Mouse (Mus musculus) lung, embryonic 15.5 days (tissue): Measurements from ENCODE around the gene Zbtb48. TPM values are rescaled to one million over a fixed set of nuclear protein-coding genes. Genes with fewer than 3 reads are reported as not detected.
A peak's percentile ranks its signal among the peaks of the same experiment; 100 is the strongest.

ENCODE experiments used
- ATAC-seq: fragments of 200-750 bp; cut with Nextera tagmentation; 2 replicates; pipeline ENCODE4 v1.8.0; 2017; ENCODE audit warnings: moderate number of reproducible peaks, borderline replicate concordance; ENCODE audit not compliant: low FRiP score, low TSS enrichment; ENCODE audit errors: extremely low read depth
- H3K27ac ChIP-seq: fragments of 300-500 bp; sonication (generic); 2 replicates; pipeline ENCODE4 v1.5.1; 2015; ENCODE audit warnings: moderate library complexity, mild to moderate bottlenecking, inconsistent platforms
- H3K27me3 ChIP-seq: fragments of 300-500 bp; sonication (generic); 2 replicates; pipeline ENCODE4 v1.6.1; 2015; ENCODE audit warnings: inconsistent platforms
- H3K36me3 ChIP-seq: fragments of 300-500 bp; sonication (generic); 2 replicates; pipeline ENCODE4 v1.6.1; 2015; ENCODE audit warnings: inconsistent platforms
- H3K4me1 ChIP-seq: fragments of 300-500 bp; sonication (generic); 2 replicates; pipeline ENCODE4 v1.6.1; 2015; ENCODE audit warnings: inconsistent platforms
- H3K4me2 ChIP-seq: fragments of 300-500 bp; sonication (generic); 2 replicates; pipeline ENCODE4 v1.6.1; 2015; ENCODE audit warnings: inconsistent platforms, mild to moderate bottlenecking, moderate library complexity
- H3K4me3 ChIP-seq: fragments of 300-500 bp; sonication (generic); 2 replicates; pipeline ENCODE4 v1.5.1; 2015; ENCODE audit warnings: mild to moderate bottlenecking, inconsistent platforms
- H3K9ac ChIP-seq: fragments of 300-500 bp; sonication (generic); 2 replicates; pipeline ENCODE4 v1.6.1; 2015; ENCODE audit warnings: inconsistent platforms
- H3K9me3 ChIP-seq: fragments of 300-500 bp; sonication (generic); 2 replicates; pipeline ENCODE4 v1.6.1; 2016; ENCODE audit warnings: inconsistent platforms
- WGBS: fragments of 180-500 bp; shearing (Covaris S2); methylation state at CpG from one replicate; pipeline ENCODE4 v1.1.7; 2015; 5-methylcytosine and 5-hydroxymethylcytosine counted together
- polyA plus RNA-seq: library from polyadenylated mRNA; unstranded; fragments of >200 nt; fragmentation: Nextera tagmentation; extraction: Ambion mirVana; gene quantifications from 2 replicates; pipeline ENCODE4 v1.2.1, GENCODE M21; 2015

Gene Zbtb48
- polyA plus RNA-seq, 1 experiment from 2014 or later, result 19.0 TPM

- Histone ChIP-seq H3K9ac (peak overlapping the region; percentile 54), H3K9me3 (no peaks in the 10 kb centered on the region), H3K4me3 (peak overlapping the region; percentile 61), H3K4me1 (peaks cover 51% of the 10 kb centered on the region), H3K27ac (peak overlapping the region; percentile 95), H3K36me3 (peaks cover 18% of the 10 kb centered on the region), H3K27me3 (no peaks in the 10 kb centered on the region), H3K4me2 (peak overlapping the region; percentile 99)
- 1% methylated on average over 111 of the region's 115 CpGs for WGBS
- peak; percentile 82 for ATAC-seq
Measured at GRCm38 (mm10) chr4:152009076-152010051, 18.1 kb downstream of the Zbtb48 start.

- WGBS, result under 1% methylated on average over 45 of the region's 45 CpGs
- ATAC-seq, result peak; percentile 92
- Histone ChIP-seq H3K36me3 (peaks cover 12% of the 10 kb centered on the region; the same call in 1 of the 2 replicates), H3K27me3 (no peaks in the 10 kb centered on the region), H3K9me3 (no peaks in the 10 kb centered on the region), H3K4me3 (peak within 1 kb of the TSS; percentile 61), H3K4me2 (peak within 1 kb of the TSS; percentile 99), H3K4me1 (peaks cover 51% of the 10 kb centered on the region), H3K9ac (peak within 1 kb of the TSS; percentile 54), H3K27ac (peak within 1 kb of the TSS; percentile 95)
Measured at GRCm38 (mm10) chr4:152008622-152009075, 18.8 kb downstream of the Zbtb48 start, which contains the start of gene Klhl21. TSS of gene Klhl21 (plus strand) at chr4:152008803.

- peak overlapping the region; percentile 95 for H3K27ac ChIP-seq
- H3K36me3 ChIP-seq, result peaks cover 11% of the 10 kb centered on the region; the same call in 1 of the 2 replicates
- no peaks in the 10 kb centered on the region for H3K27me3 ChIP-seq
- peaks cover 51% of the 10 kb centered on the region for H3K4me1 ChIP-seq
- H3K9me3 ChIP-seq, result no peaks in the 10 kb centered on the region
- 2% methylated on average over 14 of the region's 14 CpGs for WGBS
- peak overlapping the region; percentile 99 for H3K4me2 ChIP-seq
- H3K4me3 ChIP-seq, result peak overlapping the region; percentile 61
- peak overlapping the region; percentile 54 for H3K9ac ChIP-seq
- no peak for ATAC-seq
Measured at GRCm38 (mm10) chr4:152008148-152008500, 19.3 kb downstream of the Zbtb48 start.

GRCm38 (mm10) chr4:152007481-152008147 lies 19.9 kb downstream of the Zbtb48 start:
- peak overlapping the region; percentile 95 for H3K27ac ChIP-seq

GRCm38 (mm10) chr4:152006812-152007211 lies 20.7 kb downstream of the Zbtb48 start:
- H3K4me3 ChIP-seq, result no peak overlapping the region
- H3K27ac ChIP-seq, result peak overlapping the region; percentile 95; the same call in 1 of the 2 replicates
- no peaks in the 10 kb centered on the region for H3K9me3 ChIP-seq
- no peaks in the 10 kb centered on the region for H3K27me3 ChIP-seq
- H3K4me1 ChIP-seq, result peaks cover 45% of the 10 kb centered on the region
- no peak overlapping the region for H3K9ac ChIP-seq
- ATAC-seq, result no peak
- H3K36me3 ChIP-seq, result no peaks in the 10 kb centered on the region
- no peak overlapping the region for H3K4me2 ChIP-seq
- WGBS, result 40% methylated on average over 3 of the region's 3 CpGs

More at GRCm38 (mm10) chr4:152007481-152008147, 19.9 kb downstream of the Zbtb48 start:
- Histone ChIP-seq H3K36me3 (peaks cover 6% of the 10 kb centered on the region; the same call in 1 of the 2 replicates), H3K4me3 (peak overlapping the region; percentile 61), H3K27me3 (no peaks in the 10 kb centered on the region), H3K9ac (peak overlapping the region; percentile 54; the same call in 1 of the 2 replicates), H3K9me3 (no peaks in the 10 kb centered on the region), H3K4me2 (peak overlapping the region; percentile 99), H3K4me1 (peaks cover 51% of the 10 kb centered on the region)
- WGBS, result 7% methylated on average over 8 of the region's 8 CpGs
- ATAC-seq, result no peak

- ATAC-seq, result no peak
- WGBS, result 80% methylated on average over 6 of the region's 6 CpGs
- no peak overlapping the region for H3K27ac ChIP-seq
Measured at GRCm38 (mm10) chr4:152006137-152006536, 21.3 kb downstream of the Zbtb48 start.

GRCm38 (mm10) chr4:152002063-152002462 lies 25.4 kb downstream of the Zbtb48 start:
- no peaks in the 10 kb centered on the region for H3K36me3 ChIP-seq
- peaks cover 17% of the 10 kb centered on the region for H3K4me1 ChIP-seq
- H3K4me2 ChIP-seq, result no peak overlapping the region
- H3K27ac ChIP-seq, result no peak overlapping the region
- H3K27me3 ChIP-seq, result no peaks in the 10 kb centered on the region
- no peak overlapping the region for H3K9ac ChIP-seq
- H3K9me3 ChIP-seq, result no peaks in the 10 kb centered on the region
- no peak for ATAC-seq
- WGBS, result 67% methylated on average over 3 of the region's 3 CpGs
- H3K4me3 ChIP-seq, result no peak overlapping the region

More at GRCm38 (mm10) chr4:152006137-152006536, 21.3 kb downstream of the Zbtb48 start:
- Histone ChIP-seq H3K4me3 (no peak overlapping the region), H3K36me3 (no peaks in the 10 kb centered on the region), H3K9me3 (no peaks in the 10 kb centered on the region), H3K4me2 (no peak overlapping the region), H3K9ac (no peak overlapping the region), H3K27me3 (no peaks in the 10 kb centered on the region), H3K4me1 (peaks cover 39% of the 10 kb centered on the region)

- peaks cover 10% of the 10 kb centered on the region for H3K4me1 ChIP-seq
- H3K36me3 ChIP-seq, result no peaks in the 10 kb centered on the region
- H3K27me3 ChIP-seq, result no peaks in the 10 kb centered on the region
- H3K4me2 ChIP-seq, result no peak overlapping the region
- WGBS, result 56% methylated on average over 4 of the region's 4 CpGs
- ATAC-seq, result no peak
- H3K27ac ChIP-seq, result no peak overlapping the region
- H3K9ac ChIP-seq, result no peak overlapping the region
- no peak overlapping the region for H3K4me3 ChIP-seq
- H3K9me3 ChIP-seq, result no peaks in the 10 kb centered on the region
Measured at GRCm38 (mm10) chr4:152001335-152001734, 26.1 kb downstream of the Zbtb48 start.

- no peak overlapping the region for H3K27ac ChIP-seq
- no peaks in the 10 kb centered on the region for H3K27me3 ChIP-seq
- H3K9me3 ChIP-seq, result no peaks in the 10 kb centered on the region
- H3K4me1 ChIP-seq, result peaks cover 10% of the 10 kb centered on the region
- no peaks in the 10 kb centered on the region for H3K36me3 ChIP-seq
- H3K4me3 ChIP-seq, result no peak overlapping the region
- no peak overlapping the region for H3K4me2 ChIP-seq
- no peak overlapping the region for H3K9ac ChIP-seq
- 16% methylated on average over 4 of the region's 4 CpGs for WGBS
- ATAC-seq, result no peak
Measured at GRCm38 (mm10) chr4:152000906-152001305, 26.6 kb downstream of the Zbtb48 start.

- ATAC-seq, result no peak
- no peak overlapping the region for H3K4me2 ChIP-seq
- H3K9ac ChIP-seq, result no peak overlapping the region
- no peaks in the 10 kb centered on the region for H3K9me3 ChIP-seq
- H3K27ac ChIP-seq, result no peak overlapping the region
- H3K27me3 ChIP-seq, result no peaks in the 10 kb centered on the region
- no peak overlapping the region for H3K4me3 ChIP-seq
- H3K36me3 ChIP-seq, result no peaks in the 10 kb centered on the region
- peaks cover 13% of the 10 kb centered on the region for H3K4me1 ChIP-seq
- 61% methylated on average over 3 of the region's 3 CpGs for WGBS
Measured at GRCm38 (mm10) chr4:151999481-151999880, 28.0 kb downstream of the Zbtb48 start.

- H3K27me3 ChIP-seq, result no peaks in the 10 kb centered on the region
- ATAC-seq, result no peak
- no peak overlapping the region for H3K27ac ChIP-seq
- H3K9me3 ChIP-seq, result no peaks in the 10 kb centered on the region
- H3K36me3 ChIP-seq, result peaks cover 2% of the 10 kb centered on the region; the same call in 1 of the 2 replicates
- peak overlapping the region; percentile 100; the same call in 1 of the 2 replicates for H3K4me3 ChIP-seq
- peak overlapping the region; percentile 66 for H3K4me2 ChIP-seq
- H3K9ac ChIP-seq, result 0 out of 2 replicates have a peak overlapping the region, but pooled peaks have one; percentile 80
- WGBS, result 60% methylated on average over 3 of the region's 3 CpGs
- H3K4me1 ChIP-seq, result peaks cover 30% of the 10 kb centered on the region
Measured at GRCm38 (mm10) chr4:151997701-151998100, 29.8 kb downstream of the Zbtb48 start.
